Mouse (Mus musculus): Measurements from ENCODE around the gene Hsd17b11. TPM values are rescaled to one million over a fixed set of nuclear protein-coding genes. Genes with fewer than 3 reads are reported as not detected.

Gene Hsd17b11
- polyA plus RNA-seq (2015; fragmentation: Nextera tagmentation; extraction: Ambion mirVana) = 2.9 and 3.1 TPM in 2 replicates

GRCm38 (mm10) chr5:104021597-104022378, at the start of gene Hsd17b11:
TSS of gene Hsd17b11 (minus strand) at chr5:104021919.
- WGBS = under 1% methylated on average over 31 of the region's 31 CpGs
- H3K9me3 ChIP-seq (ENCODE audit: control insufficient read depth, low read length) = no peaks in the 10 kb centered on the region
- peak within 1 kb of the TSS; percentile 77 for H3K9ac ChIP-seq (ENCODE audit: low read depth, low read length)
- H3K36me3 ChIP-seq (ENCODE audit: control insufficient read depth, insufficient read depth, low read length) = peaks cover 4% of the 10 kb centered on the region; the same call in 1 of the 2 replicates
- peak; percentile 93 for ATAC-seq
- no peaks in the 10 kb centered on the region for H3K27me3 ChIP-seq (replicated peaks; ENCODE audit: control insufficient read depth, insufficient read depth, low read length)
- peak within 1 kb of the TSS; percentile 92 for H3K4me2 ChIP-seq (ENCODE audit: low read length)
- peak within 1 kb of the TSS; percentile 72 for H3K27ac ChIP-seq (ENCODE audit: low read depth, low read length)
- peak within 1 kb of the TSS; percentile 55 for H3K4me3 ChIP-seq (ENCODE audit: low read length)
- H3K4me1 ChIP-seq (ENCODE audit: control insufficient read depth, insufficient read depth, low read depth, low read length) = no peaks in the 10 kb centered on the region; the same call in 1 of the 2 replicates

GRCm38 (mm10) chr5:104071048-104071447, 49.3 kb upstream of the Hsd17b11 start:
- Histone ChIP-seq H3K9ac (ENCODE audit: low read depth, low read length) (no peak overlapping the region), H3K36me3 (ENCODE audit: control insufficient read depth, insufficient read depth, low read length) (no peaks in the 10 kb centered on the region), H3K4me2 (ENCODE audit: low read length) (no peak overlapping the region), H3K4me3 (ENCODE audit: low read length) (no peak overlapping the region), H3K4me1 (ENCODE audit: control insufficient read depth, insufficient read depth, low read depth, low read length) (no peaks in the 10 kb centered on the region; the same call in 1 of the 2 replicates), H3K27ac (ENCODE audit: low read depth, low read length) (no peak overlapping the region), H3K9me3 (ENCODE audit: control insufficient read depth, low read length) (no peaks in the 10 kb centered on the region), H3K27me3 (replicated peaks; ENCODE audit: control insufficient read depth, insufficient read depth, low read length) (no peaks in the 10 kb centered on the region)
- WGBS = 61% methylated on average over 4 of the region's 4 CpGs
- no peak for ATAC-seq

DNA sequence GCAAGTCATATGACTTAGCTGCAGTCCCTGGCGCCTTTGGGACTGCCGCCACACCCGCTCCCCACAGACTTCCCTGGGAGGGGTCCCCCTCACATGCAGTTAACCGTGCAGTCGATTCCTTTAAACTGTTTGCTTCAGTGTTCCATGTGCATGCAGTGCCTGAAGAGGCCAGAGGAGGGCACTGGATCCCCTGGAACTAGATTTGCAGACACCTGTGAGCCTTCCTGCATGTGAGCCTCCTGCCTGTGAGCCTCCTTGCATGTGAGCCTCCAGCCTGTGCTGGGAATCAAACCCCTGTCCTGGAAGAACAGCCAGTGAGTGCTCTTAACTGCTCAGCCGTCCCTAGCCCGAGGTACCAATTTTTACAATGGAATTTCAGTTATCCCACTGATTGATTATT, 47.0 kb upstream of the Hsd17b11 start:
- Histone ChIP-seq H3K27me3 (replicated peaks; ENCODE audit: control insufficient read depth, insufficient read depth, low read length) (no peaks in the 10 kb centered on the region), H3K4me2 (ENCODE audit: low read length) (no peak overlapping the region), H3K9ac (ENCODE audit: low read depth, low read length) (no peak overlapping the region), H3K4me1 (ENCODE audit: control insufficient read depth, insufficient read depth, low read depth, low read length) (no peaks in the 10 kb centered on the region; the same call in 1 of the 2 replicates), H3K9me3 (ENCODE audit: control insufficient read depth, low read length) (no peaks in the 10 kb centered on the region), H3K27ac (ENCODE audit: low read depth, low read length) (no peak overlapping the region), H3K4me3 (ENCODE audit: low read length) (no peak overlapping the region), H3K36me3 (ENCODE audit: control insufficient read depth, insufficient read depth, low read length) (peaks cover 6% of the 10 kb centered on the region)
- ATAC-seq = no peak
- 85% methylated on average over 7 of the region's 7 CpGs for WGBS

DNA sequence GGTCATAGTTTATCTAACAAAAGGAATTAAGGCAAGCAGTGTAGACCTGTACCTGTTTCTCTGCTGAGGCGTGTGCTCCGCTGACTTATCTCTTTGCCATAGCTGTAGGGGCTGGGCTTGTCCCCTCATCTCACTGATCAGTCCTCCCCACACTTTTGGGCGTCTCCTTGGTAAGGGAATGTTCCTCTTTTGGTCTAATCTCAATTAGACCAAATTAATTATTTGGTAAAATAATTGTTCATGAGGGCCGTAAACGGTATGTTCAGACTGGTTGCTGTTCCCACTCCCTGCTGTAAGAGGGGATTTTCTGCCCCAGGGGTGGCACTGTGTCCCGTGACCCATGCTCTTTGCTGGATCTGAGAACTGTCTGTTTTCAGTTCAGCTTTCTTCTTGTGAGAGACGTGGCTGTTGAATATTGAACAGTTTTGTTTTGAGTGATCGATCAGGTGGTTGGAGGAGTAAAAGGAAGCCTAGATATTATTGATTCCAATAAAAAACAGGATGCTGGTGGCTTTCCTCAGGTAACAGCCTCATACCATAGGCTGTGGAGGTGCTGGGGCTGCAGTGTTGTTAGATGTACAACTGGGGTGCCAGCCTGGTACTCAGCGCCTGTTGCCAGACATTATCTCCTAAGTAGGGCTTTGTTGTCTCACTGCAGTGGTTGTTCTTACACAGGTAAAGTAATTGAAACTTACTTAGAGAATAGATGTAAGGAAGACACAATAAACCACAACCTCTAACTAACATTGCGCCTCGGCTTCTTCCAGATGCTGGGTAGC, 41.2 kb upstream of the Hsd17b11 start:
- H3K36me3 ChIP-seq (ENCODE audit: control insufficient read depth, insufficient read depth, low read length) = peaks cover 16% of the 10 kb centered on the region
- 91% methylated on average over 11 of the region's 11 CpGs for WGBS

DNA sequence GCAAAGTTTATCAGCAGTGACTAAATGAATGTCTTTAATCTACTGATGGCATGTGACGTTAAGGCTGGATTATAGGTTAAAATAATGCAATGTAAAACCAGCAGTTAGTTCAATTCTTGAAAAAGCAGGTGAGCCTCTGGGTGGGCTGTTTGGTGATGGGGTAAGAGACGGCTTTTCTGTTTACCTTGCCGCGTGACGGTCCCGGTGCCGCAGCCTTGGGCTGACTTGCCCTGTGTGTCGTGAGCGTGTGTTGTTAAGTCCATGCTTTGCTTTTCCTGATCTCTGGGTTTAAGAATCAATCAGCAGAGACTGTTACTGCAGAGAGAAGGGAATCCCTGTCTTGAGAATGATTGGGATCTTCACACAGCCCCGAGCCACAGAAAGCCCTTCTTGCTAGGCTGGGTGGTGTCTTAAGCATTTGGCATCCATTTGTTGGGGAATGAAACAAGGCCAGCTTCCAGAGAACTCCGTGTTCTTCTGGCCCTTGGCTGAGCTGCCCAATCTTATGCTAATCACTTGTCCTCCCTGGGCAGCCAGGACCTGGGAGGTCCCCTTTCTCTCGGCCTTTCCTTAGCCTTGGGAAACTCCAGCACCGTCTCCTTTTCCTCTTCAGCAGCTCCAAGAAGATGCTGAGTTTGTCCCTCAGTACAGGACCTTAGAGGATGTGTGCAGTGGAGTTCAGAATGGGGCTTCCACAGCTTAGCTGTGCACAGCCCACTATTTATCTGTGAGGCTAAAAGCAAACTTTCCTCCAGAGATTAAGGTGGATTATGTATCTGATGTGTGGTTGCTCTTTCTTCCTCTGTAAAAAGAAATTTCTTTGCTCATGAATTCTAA, 40.4 kb upstream of the Hsd17b11 start:
- 79% methylated on average over 13 of the region's 13 CpGs for WGBS

More for the DNA sequence above, 41.2 kb upstream of the Hsd17b11 start:
- no peaks in the 10 kb centered on the region for H3K9me3 ChIP-seq (ENCODE audit: control insufficient read depth, low read length)
- H3K4me2 ChIP-seq (ENCODE audit: low read length) = no peak overlapping the region
- no peak overlapping the region for H3K9ac ChIP-seq (ENCODE audit: low read depth, low read length)
- no peaks in the 10 kb centered on the region for H3K27me3 ChIP-seq (replicated peaks; ENCODE audit: control insufficient read depth, insufficient read depth, low read length)
- no peak overlapping the region for H3K4me3 ChIP-seq (ENCODE audit: low read length)
- H3K4me1 ChIP-seq (ENCODE audit: control insufficient read depth, insufficient read depth, low read depth, low read length) = no peaks in the 10 kb centered on the region
- ATAC-seq = no peak
- no peak overlapping the region for H3K27ac ChIP-seq (ENCODE audit: low read depth, low read length)

GRCm38 (mm10) chr5:104060429-104060828, 38.7 kb upstream of the Hsd17b11 start:
- Histone ChIP-seq H3K4me2 (ENCODE audit: low read length) (no peak overlapping the region), H3K9me3 (ENCODE audit: control insufficient read depth, low read length) (no peaks in the 10 kb centered on the region), H3K27me3 (replicated peaks; ENCODE audit: control insufficient read depth, insufficient read depth, low read length) (no peaks in the 10 kb centered on the region), H3K4me1 (ENCODE audit: control insufficient read depth, insufficient read depth, low read depth, low read length) (no peaks in the 10 kb centered on the region), H3K36me3 (ENCODE audit: control insufficient read depth, insufficient read depth, low read length) (peaks cover 16% of the 10 kb centered on the region), H3K4me3 (ENCODE audit: low read length) (no peak overlapping the region), H3K9ac (ENCODE audit: low read depth, low read length) (no peak overlapping the region), H3K27ac (ENCODE audit: low read depth, low read length) (no peak overlapping the region)
- ATAC-seq = peak; percentile 42; the same call in 1 of the 2 replicates
- WGBS = 83% methylated on average over 5 of the region's 5 CpGs

More for the DNA sequence above, 40.4 kb upstream of the Hsd17b11 start:
- H3K36me3 ChIP-seq (ENCODE audit: control insufficient read depth, insufficient read depth, low read length) = peaks cover 16% of the 10 kb centered on the region
- no peaks in the 10 kb centered on the region for H3K27me3 ChIP-seq (replicated peaks; ENCODE audit: control insufficient read depth, insufficient read depth, low read length)
- H3K27ac ChIP-seq (ENCODE audit: low read depth, low read length) = no peak overlapping the region
- no peak overlapping the region for H3K4me3 ChIP-seq (ENCODE audit: low read length)
- H3K9me3 ChIP-seq (ENCODE audit: control insufficient read depth, low read length) = no peaks in the 10 kb centered on the region
- no peaks in the 10 kb centered on the region for H3K4me1 ChIP-seq (ENCODE audit: control insufficient read depth, insufficient read depth, low read depth, low read length)
- ATAC-seq = peak; percentile 50; the same call in 1 of the 2 replicates
- no peak overlapping the region for H3K4me2 ChIP-seq (ENCODE audit: low read length)
- no peak overlapping the region for H3K9ac ChIP-seq (ENCODE audit: low read depth, low read length)

DNA sequence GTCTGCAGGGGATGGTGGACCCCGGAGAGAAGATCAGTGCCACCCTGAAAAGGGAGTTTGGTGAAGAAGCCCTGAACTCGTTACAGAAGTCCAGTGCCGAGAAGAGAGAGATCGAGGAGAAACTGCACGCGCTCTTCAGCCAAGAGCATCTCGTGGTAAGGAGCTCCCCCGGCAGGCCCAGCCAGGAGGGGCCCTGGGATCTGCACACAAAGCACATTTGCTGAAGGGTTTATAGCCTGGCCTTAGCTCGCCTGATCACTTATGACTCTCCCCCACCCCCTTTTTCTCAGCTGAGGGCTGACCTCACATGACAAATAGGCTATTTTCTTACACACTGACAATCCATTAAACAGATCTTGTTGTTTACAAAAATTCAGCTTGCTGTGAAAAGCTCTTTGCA, 37.9 kb upstream of the Hsd17b11 start:
- H3K27me3 ChIP-seq (replicated peaks; ENCODE audit: control insufficient read depth, insufficient read depth, low read length) = no peaks in the 10 kb centered on the region
- no peaks in the 10 kb centered on the region for H3K4me1 ChIP-seq (ENCODE audit: control insufficient read depth, insufficient read depth, low read depth, low read length)
- no peak overlapping the region for H3K27ac ChIP-seq (ENCODE audit: low read depth, low read length)
- no peaks in the 10 kb centered on the region for H3K9me3 ChIP-seq (ENCODE audit: control insufficient read depth, low read length)
- 0 out of 2 replicates have a peak overlapping the region, but pooled peaks have one; percentile 9 for H3K9ac ChIP-seq (ENCODE audit: low read depth, low read length)
- 81% methylated on average over 9 of the region's 9 CpGs for WGBS
- H3K36me3 ChIP-seq (ENCODE audit: control insufficient read depth, insufficient read depth, low read length) = peaks cover 10% of the 10 kb centered on the region
- no peak overlapping the region for H3K4me2 ChIP-seq (ENCODE audit: low read length)
- H3K4me3 ChIP-seq (ENCODE audit: low read length) = no peak overlapping the region
- ATAC-seq = no peak

- Histone ChIP-seq H3K27ac (ENCODE audit: low read depth, low read length) (no peak overlapping the region), H3K9ac (ENCODE audit: low read depth, low read length) (no peak overlapping the region), H3K9me3 (ENCODE audit: control insufficient read depth, low read length) (no peaks in the 10 kb centered on the region), H3K36me3 (ENCODE audit: control insufficient read depth, insufficient read depth, low read length) (peaks cover 10% of the 10 kb centered on the region), H3K27me3 (replicated peaks; ENCODE audit: control insufficient read depth, insufficient read depth, low read length) (no peaks in the 10 kb centered on the region), H3K4me3 (ENCODE audit: low read length) (no peak overlapping the region), H3K4me1 (ENCODE audit: control insufficient read depth, insufficient read depth, low read depth, low read length) (no peaks in the 10 kb centered on the region), H3K4me2 (ENCODE audit: low read length) (no peak overlapping the region)
- ATAC-seq = no peak
- WGBS = 65% methylated on average over 15 of the region's 15 CpGs
Observed at GRCm38 (mm10) chr5:104058021-104058420, 36.3 kb upstream of the Hsd17b11 start.

All from hindbrain, embryonic 16.5 days (tissue).